Mouse (Mus musculus) left cerebral cortex, adult 11 months (tissue): ENCODE data around the gene Hoxa4.

ENCODE experiments used
- DNase-seq: peaks from one replicate; pipeline ENCODE4 v3.0.0; 2022; ENCODE audit warnings: low spot score

Hoxa4 gene

GRCm38 (mm10) chr6:52228475-52229465 is 37.2 kb upstream of the Hoxa4 start:
- DNase-seq: no peak

- DNase-seq: no peak
Observed at GRCm38 (mm10) chr6:52227470-52228222, 36.1 kb upstream of the Hoxa4 start.

DNA sequence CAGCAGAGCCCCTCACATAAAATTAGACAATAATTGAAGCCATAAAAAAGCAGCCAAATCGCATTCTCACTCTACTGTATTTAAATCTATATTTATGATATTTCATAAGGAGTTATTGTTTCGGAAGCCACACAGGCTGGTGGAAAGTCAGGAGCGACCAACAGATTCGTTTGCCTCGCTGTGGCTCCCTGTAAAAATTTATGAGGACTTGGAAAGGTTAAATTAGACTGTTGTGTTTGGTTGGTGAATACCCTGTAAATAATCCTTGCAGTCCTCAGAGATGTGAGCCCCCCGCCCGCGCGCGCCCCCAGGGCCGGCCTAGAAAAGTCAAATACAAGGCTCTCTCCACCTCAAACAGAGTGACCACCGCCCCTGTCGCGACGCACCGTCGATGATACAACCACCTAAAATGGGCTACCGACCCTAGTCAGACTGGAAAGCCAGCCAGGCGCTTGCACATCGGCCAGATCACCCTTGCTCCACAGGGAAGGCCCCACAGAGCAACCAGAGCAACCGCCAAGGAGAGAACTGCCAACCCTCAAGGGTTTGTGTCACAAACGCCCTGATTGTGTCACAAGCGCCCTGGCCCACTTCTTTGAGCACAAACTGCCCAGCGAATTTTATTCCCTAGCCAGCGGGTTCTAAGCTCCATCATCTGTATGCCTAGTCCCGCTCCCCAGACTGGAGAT is 35.2 kb upstream of the Hoxa4 start:
- no peak for DNase-seq

GRCm38 (mm10) chr6:52225612-52226568 is 34.3 kb upstream of the Hoxa4 start:
- DNase-seq: no peak

DNA sequence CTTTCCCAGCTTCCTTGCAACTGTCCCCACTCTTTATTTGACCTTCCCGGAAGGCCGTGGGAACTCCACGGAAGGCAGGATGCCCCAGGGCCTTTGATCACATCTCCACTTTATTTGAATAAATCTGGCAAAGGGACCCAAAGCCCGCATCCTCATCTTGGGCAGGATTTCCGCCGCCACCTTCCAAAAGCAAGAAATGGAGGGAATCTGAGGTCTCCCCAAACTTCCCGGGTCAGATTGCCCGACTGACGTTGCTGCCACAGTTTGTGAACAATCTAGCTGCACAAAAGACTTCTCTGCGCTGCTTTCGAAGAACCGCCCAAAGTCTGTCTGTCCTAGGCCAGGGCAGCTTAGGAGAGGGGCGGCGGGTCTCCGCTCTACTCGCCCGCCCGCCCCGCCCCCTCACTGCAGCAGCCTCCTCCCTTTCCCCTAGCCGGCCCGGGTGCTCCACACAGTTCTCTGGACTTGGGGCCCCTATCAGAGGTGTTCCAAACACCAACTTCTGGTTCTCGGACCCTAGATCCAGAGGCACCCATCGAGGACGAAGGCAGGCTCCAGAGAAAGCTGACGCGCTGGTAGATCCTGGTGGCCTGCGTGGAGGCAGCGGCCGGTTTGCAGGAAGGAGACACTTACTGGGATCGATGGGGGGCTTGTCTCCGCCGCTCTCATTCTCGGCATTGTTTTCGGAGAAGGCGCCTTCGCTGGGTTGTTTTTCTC is 33.5 kb upstream of the Hoxa4 start:
- no peak for DNase-seq

GRCm38 (mm10) chr6:52223939-52224760 is 32.6 kb upstream of the Hoxa4 start:
- no peak for DNase-seq

- no peak for DNase-seq
Observed at GRCm38 (mm10) chr6:52222729-52223128, 31.2 kb upstream of the Hoxa4 start.

- DNase-seq: no peak
Observed at GRCm38 (mm10) chr6:52221993-52222685, 30.6 kb upstream of the Hoxa4 start.

DNA sequence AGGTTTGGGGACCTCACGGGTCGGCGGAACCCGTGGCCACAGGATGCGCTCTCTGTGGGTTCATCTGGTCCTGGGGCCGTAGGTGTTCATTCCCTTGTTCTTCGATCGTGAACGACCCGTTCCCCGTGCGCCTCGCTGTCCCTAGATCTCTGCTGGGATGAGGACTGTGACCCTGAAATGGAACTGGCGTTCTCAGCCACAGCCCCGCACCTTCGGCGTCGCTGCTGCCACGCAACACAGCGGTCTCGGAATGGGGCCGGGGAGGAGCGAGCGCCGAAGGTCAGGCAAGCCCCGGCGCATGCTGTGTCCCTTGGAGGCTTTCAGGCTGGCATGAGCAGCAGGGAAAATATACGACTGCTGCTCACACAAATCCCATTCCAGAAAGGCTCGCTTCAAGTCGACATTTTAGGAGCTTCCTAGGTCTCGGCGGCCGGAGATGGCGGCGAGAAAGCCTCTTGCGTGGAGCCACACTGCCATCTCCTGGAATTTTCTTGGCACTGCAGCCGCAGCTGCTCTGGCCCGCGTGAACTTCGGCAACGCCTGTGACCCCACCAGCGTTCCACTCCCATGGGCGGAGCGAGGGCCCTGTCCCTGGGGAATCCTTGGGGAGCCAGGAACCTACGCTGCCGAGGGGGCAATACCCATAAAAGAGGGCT is 29.9 kb upstream of the Hoxa4 start, which contains the start of gene Hoxa7:
Gene Hoxa7 (minus strand): TSS at position 518 of the 656 bp plus-strand sequence.
- peak; percentile 57 for DNase-seq

DNA sequence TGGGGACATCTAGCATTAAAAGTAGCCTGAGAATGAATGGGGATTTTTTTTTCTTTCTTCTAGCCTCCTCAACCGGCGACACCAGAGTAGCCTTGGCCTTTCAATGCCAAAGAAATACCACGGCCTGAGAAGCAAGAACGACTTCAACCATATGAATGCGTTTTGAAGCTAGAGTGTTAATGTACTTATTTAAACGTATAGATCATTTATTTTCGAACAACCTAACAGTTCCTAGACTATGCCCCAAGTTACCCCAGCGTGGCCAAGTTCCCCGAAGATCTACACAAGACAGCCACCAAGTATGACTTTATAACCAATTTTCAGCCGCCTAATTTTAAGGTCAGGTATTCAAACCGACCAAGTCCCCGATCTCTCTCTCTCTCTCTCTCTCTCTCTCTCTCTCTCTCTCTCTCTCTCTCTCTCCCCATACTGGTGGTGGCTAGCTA is 29.3 kb upstream of the Hoxa4 start:
- no peak for DNase-seq

DNA sequence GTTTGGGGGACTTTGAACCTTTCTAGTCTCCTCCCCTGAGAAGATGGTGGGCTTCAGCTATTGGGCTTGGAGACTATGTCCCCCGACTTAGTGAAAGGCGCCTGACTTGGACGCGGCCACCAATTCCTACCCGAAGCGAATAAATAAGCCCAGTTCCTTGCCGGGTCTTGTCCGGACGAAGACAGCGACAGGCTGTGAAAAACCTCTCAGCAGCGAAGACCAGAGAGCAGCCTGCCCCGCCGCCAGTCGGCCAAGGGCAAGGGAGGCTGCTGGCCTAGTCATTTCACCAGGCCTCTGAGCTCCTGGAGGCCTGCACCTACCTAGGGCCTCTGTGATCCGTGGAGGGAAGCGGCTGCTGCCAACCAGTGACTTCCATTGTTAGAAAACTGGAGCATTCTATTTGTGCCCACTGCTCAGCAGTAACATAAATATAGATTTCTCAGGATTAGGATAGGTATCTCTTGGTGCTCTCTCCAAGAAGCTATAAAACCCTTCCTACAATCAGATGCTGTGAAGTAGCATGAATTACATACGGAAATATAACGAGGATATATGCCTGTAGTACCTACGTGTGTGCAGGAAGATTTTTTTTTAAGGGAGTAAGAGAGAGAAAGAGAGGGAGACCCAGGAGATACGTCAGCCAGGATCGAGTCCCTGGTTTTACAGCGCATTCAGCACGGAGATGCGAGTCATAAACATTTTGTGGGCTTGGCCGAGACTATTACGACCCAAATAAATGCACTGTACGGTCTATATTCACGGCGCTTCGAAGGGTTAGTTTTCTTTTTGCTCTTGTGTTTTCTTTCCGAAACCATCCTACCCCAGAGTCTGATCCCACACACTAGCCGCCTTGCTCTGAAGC is 28.7 kb upstream of the Hoxa4 start:
- DNase-seq: no peak

DNA sequence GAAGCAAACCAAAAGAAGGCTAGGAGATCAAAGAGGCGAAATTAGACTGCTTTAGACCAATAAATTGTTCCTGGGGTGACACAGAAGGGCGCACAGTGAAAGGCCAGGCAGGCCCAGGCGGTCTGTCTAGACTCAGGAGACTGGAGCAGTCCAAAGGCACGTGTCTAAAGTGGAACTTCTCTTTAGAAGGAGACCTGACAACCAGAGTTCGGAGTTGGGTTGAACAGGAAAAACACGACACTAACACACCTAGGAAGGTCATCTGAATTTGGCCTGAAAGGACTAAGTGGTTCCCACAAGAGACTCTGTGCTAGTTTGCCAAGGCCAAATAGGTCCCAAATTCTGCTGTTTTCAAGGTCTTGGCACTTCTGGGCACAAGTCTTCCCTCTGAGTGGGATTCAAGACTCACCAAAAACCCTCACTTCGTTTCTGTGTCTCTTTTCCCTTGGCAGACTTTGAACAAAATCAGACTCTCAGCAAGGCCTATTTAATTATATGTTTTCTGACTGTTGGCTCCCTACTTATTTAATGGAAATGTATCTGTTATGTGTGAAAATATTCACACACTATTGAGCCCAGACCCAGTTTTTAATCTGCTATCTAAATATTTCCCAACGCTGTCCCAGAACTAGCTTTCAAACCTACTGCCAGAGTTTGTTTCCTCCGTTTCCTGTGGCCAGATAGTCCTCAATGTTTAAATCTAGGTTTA is 27.8 kb upstream of the Hoxa4 start:
- DNase-seq: no peak

DNA sequence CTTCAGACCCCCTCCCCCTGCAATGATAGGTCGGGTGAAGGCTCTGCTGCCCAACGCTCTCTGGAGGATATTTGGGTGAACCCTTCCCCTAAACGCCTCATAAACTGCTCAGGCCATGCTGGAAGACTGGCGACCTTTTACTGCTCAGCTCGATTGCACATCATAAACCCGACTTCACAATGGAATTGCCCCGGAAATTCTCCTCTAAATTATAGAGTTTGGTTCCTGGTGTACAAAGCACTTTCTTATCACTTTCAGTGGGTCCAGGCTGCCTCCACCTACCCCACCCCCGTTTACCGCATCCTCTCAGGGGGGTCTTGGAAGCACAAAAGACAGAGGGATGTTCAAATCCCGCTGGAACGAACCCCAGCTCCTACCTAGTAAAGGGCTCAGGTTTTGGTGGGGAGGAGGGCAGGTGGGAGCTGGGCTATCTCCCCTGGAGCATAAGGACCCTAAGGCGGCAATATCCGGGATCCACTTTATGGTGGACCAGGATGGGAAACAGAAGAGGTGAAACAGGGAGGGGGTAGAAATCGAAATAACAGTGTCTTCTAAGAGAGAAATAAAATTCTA is 27.2 kb upstream of the Hoxa4 start:
- no peak for DNase-seq

- no peak for DNase-seq
Observed at GRCm38 (mm10) chr6:52217895-52218642, 26.5 kb upstream of the Hoxa4 start.

DNA sequence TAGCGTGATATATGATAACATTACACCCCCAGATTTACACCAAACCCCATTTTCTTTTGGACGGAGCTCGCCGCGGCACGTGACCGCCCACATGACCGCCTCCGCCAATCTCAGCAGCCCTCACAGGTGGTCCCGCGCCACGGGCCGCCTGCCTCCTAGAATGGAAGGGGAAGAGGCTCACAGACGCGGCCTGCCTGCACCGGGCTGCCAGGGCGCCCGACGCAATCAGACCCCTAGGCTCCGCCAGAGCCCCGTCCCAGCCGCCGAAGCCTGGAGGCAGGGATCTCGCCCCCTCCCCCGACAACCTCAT is 25.9 kb upstream of the Hoxa4 start:
- DNase-seq: no peak
